Mouse (Mus musculus) gastrocnemius, postnatal 25 days (tissue): ENCODE measurements around the gene Tmem136. TPM values are rescaled to one million over a fixed set of nuclear protein-coding genes. Genes with fewer than 3 reads are reported as not detected.

Experiments used
- DNase-seq: peaks from one replicate; pipeline ENCODE4 v3.0.0; 2022
- total RNA-seq, 2 experiments: library from RNA; stranded (reverse); gene quantifications; 1 replicate in 1 of 2; 2 replicates in 1 of 2; pipeline ENCODE4 v1.2.3; 2021

Gene Tmem136
- total RNA-seq, 2 experiments from 2014 or later, result 1.0 to 1.4 TPM

- DNase-seq, result no peak
Measured at GRCm38 (mm10) chr9:43108081-43108480, 8.3 kb downstream of the Tmem136 start.

- no peak for DNase-seq
Measured at GRCm38 (mm10) chr9:43107555-43107954, 8.8 kb downstream of the Tmem136 start.

GRCm38 (mm10) chr9:43107187-43107517 lies 9.2 kb downstream of the Tmem136 start, which contains the start of gene Arhgef12:
TSS of gene Arhgef12 (minus strand) at chr9:43107239.
- DNase-seq, result peak; percentile 51

- peak; percentile 48 for DNase-seq
Measured at GRCm38 (mm10) chr9:43106426-43107186, 9.8 kb downstream of the Tmem136 start.

- DNase-seq, result peak; percentile 96
Measured at GRCm38 (mm10) chr9:43105664-43106361, 10.6 kb downstream of the Tmem136 start.

- DNase-seq, result peak; percentile 32
Measured at GRCm38 (mm10) chr9:43104873-43105663, 11.3 kb downstream of the Tmem136 start.

GRCm38 (mm10) chr9:43104526-43104872 lies 11.9 kb downstream of the Tmem136 start:
- no peak for DNase-seq

- DNase-seq, result no peak
Measured at GRCm38 (mm10) chr9:43103675-43104299, 12.6 kb downstream of the Tmem136 start.

- DNase-seq, result no peak
Measured at GRCm38 (mm10) chr9:43102931-43103330, 13.4 kb downstream of the Tmem136 start.

GRCm38 (mm10) chr9:43101936-43102595 lies 14.3 kb downstream of the Tmem136 start:
- no peak for DNase-seq

- DNase-seq, result no peak
Measured at GRCm38 (mm10) chr9:43098922-43099321, 17.4 kb downstream of the Tmem136 start.

GRCm38 (mm10) chr9:43097801-43098557 lies 18.4 kb downstream of the Tmem136 start:
- DNase-seq, result no peak

GRCm38 (mm10) chr9:43096337-43096736 lies 20.0 kb downstream of the Tmem136 start:
- no peak for DNase-seq

GRCm38 (mm10) chr9:43094828-43095227 lies 21.5 kb downstream of the Tmem136 start:
- DNase-seq, result no peak

GRCm38 (mm10) chr9:43093803-43094202 lies 22.6 kb downstream of the Tmem136 start:
- DNase-seq, result no peak

- no peak for DNase-seq
Measured at GRCm38 (mm10) chr9:43085686-43086285, 30.6 kb downstream of the Tmem136 start.

- DNase-seq, result no peak
Measured at GRCm38 (mm10) chr9:43084496-43085362, 31.6 kb downstream of the Tmem136 start.

GRCm38 (mm10) chr9:43083441-43084055 lies 32.8 kb downstream of the Tmem136 start:
- no peak for DNase-seq

GRCm38 (mm10) chr9:43078711-43079110 lies 37.7 kb downstream of the Tmem136 start:
- no peak for DNase-seq
